Mouse (Mus musculus): ENCODE data around the gene Gfm1. TPM values are rescaled to one million over a fixed set of nuclear protein-coding genes. Genes with fewer than 3 reads are reported as not detected.

Gfm1 gene
- polyA plus RNA-seq, 1 experiment: 35.5 TPM

GRCm38 (mm10) chr3:67512807-67513206 is 82.9 kb downstream of the Gfm1 start:
- TF ChIP-seq CTCF (IDR thresholded peaks at IDR 0.05; ENCODE audit: extremely low read depth, insufficient read depth, low read length) (peak; percentile 92), POLR2A (IDR thresholded peaks at IDR 0.05; ENCODE audit: extremely low read depth, insufficient read depth, low read length) (no peak)
- H3K27ac ChIP-seq (ENCODE audit: insufficient read depth, low read length): no peak overlapping the region
- peaks cover 2% of the 10 kb centered on the region; the same call in 1 of the 2 replicates for H3K4me1 ChIP-seq (ENCODE audit: control insufficient read depth, insufficient read depth, low read length)
- H3K4me3 ChIP-seq (ENCODE audit: insufficient read depth, low read length): no peak overlapping the region

GRCm38 (mm10) chr3:67514801-67515273 is 84.9 kb downstream of the Gfm1 start:
- no peak overlapping the region for H3K27ac ChIP-seq (ENCODE audit: insufficient read depth, low read length)
- H3K4me3 ChIP-seq (ENCODE audit: insufficient read depth, low read length): peak overlapping the region; percentile 27
- TF ChIP-seq POLR2A (IDR thresholded peaks at IDR 0.05; ENCODE audit: extremely low read depth, insufficient read depth, low read length) (no peak), CTCF (IDR thresholded peaks at IDR 0.05; ENCODE audit: extremely low read depth, insufficient read depth, low read length) (no peak)

GRCm38 (mm10) chr3:67515274-67515801 is 85.4 kb downstream of the Gfm1 start, which contains the start of gene Rarres1:
Rarres1 (minus strand) TSS chr3:67515523.
- TF ChIP-seq POLR2A (IDR thresholded peaks at IDR 0.05; ENCODE audit: extremely low read depth, insufficient read depth, low read length): no peak
- TF ChIP-seq CTCF (IDR thresholded peaks at IDR 0.05; ENCODE audit: extremely low read depth, insufficient read depth, low read length): no peak
- Histone ChIP-seq H3K4me3 (ENCODE audit: insufficient read depth, low read length) (peak within 1 kb of the TSS; percentile 27), H3K27ac (ENCODE audit: insufficient read depth, low read length) (no peak within 1 kb of the TSS), H3K4me1 (ENCODE audit: control insufficient read depth, insufficient read depth, low read length) (no peaks in the 10 kb centered on the region)

More at GRCm38 (mm10) chr3:67514801-67515273, 84.9 kb downstream of the Gfm1 start:
- H3K4me1 ChIP-seq (ENCODE audit: control insufficient read depth, insufficient read depth, low read length): no peaks in the 10 kb centered on the region

- TF ChIP-seq CTCF (IDR thresholded peaks at IDR 0.05; ENCODE audit: extremely low read depth, insufficient read depth, low read length): no peak
- TF ChIP-seq POLR2A (IDR thresholded peaks at IDR 0.05; ENCODE audit: extremely low read depth, insufficient read depth, low read length): no peak
- H3K4me3 ChIP-seq (ENCODE audit: insufficient read depth, low read length): no peak overlapping the region
- H3K27ac ChIP-seq (ENCODE audit: insufficient read depth, low read length): no peak overlapping the region
- no peaks in the 10 kb centered on the region for H3K4me1 ChIP-seq (ENCODE audit: control insufficient read depth, insufficient read depth, low read length)
Observed at GRCm38 (mm10) chr3:67520568-67521143, 90.8 kb downstream of the Gfm1 start.

GRCm38 (mm10) chr3:67522709-67523108 is 92.8 kb downstream of the Gfm1 start:
- Histone ChIP-seq H3K4me3 (ENCODE audit: insufficient read depth, low read length) (no peak overlapping the region), H3K4me1 (ENCODE audit: control insufficient read depth, insufficient read depth, low read length) (no peaks in the 10 kb centered on the region), H3K27ac (ENCODE audit: insufficient read depth, low read length) (no peak overlapping the region)
- no peak for TF ChIP-seq CTCF (IDR thresholded peaks at IDR 0.05; ENCODE audit: extremely low read depth, insufficient read depth, low read length)
- no peak for TF ChIP-seq POLR2A (IDR thresholded peaks at IDR 0.05; ENCODE audit: extremely low read depth, insufficient read depth, low read length)

GRCm38 (mm10) chr3:67524768-67525167 is 94.9 kb downstream of the Gfm1 start:
- H3K27ac ChIP-seq (ENCODE audit: insufficient read depth, low read length): no peak overlapping the region
- no peak overlapping the region for H3K4me3 ChIP-seq (ENCODE audit: insufficient read depth, low read length)
- no peaks in the 10 kb centered on the region for H3K4me1 ChIP-seq (ENCODE audit: control insufficient read depth, insufficient read depth, low read length)
- TF ChIP-seq POLR2A (IDR thresholded peaks at IDR 0.05; ENCODE audit: extremely low read depth, insufficient read depth, low read length): no peak
- no peak for TF ChIP-seq CTCF (IDR thresholded peaks at IDR 0.05; ENCODE audit: extremely low read depth, insufficient read depth, low read length)

Other genes with a start within 250 kb of the Gfm1 start
- 1.4 and 1.9 TPM in 2 replicates for gene Mlf1, start 56.0 kb upstream of the Gfm1 start, polyA plus RNA-seq (2012; rRNA removed)
- gene Gm17402, start 54.9 kb upstream of the Gfm1 start, polyA plus RNA-seq (2012; rRNA removed): not detected in 2 replicates
- gene Lxn, start 33.8 kb downstream of the Gfm1 start, polyA plus RNA-seq (2012; rRNA removed): 80.9 and 82.2 TPM in 2 replicates
- 1.0 and 1.3 TPM in 2 replicates for gene Rarres1, start 85.4 kb downstream of the Gfm1 start, polyA plus RNA-seq (2012; rRNA removed)
- gene Mfsd1, start 152.6 kb downstream of the Gfm1 start, polyA plus RNA-seq (2012; rRNA removed): 23.5 and 24.5 TPM in 2 replicates